Mouse (Mus musculus): ENCODE results near the gene Arr3. TPM values are rescaled to one million over a fixed set of nuclear protein-coding genes. Genes with fewer than 3 reads are reported as not detected.

Gene Arr3
- polyA plus RNA-seq, 1 experiment, result not detected

Other genes starting within 250 kb of the Arr3 start
- not detected in 2 replicates for gene Otud6a, start 176.5 kb upstream of the Arr3 start, polyA plus RNA-seq (2012; rRNA removed)
- 0.59 and 0.72 TPM in 2 replicates for gene Awat2, start 162.8 kb upstream of the Arr3 start, polyA plus RNA-seq (2012; rRNA removed)
- 27.2 and 32.9 TPM in 2 replicates for gene Igbp1, start 111.2 kb upstream of the Arr3 start, polyA plus RNA-seq (2012; rRNA removed)
- gene Dgat2l6, start 80.7 kb upstream of the Arr3 start, polyA plus RNA-seq (2012; rRNA removed), result not detected in 2 replicates
- not detected in 2 replicates for gene Awat1, start 33.2 kb upstream of the Arr3 start, polyA plus RNA-seq (2012; rRNA removed)
- gene P2ry4, start 10.6 kb upstream of the Arr3 start, polyA plus RNA-seq (2012; rRNA removed), result 4.1 and 10.4 TPM in 2 replicates
- 3.1 and 3.9 TPM in 2 replicates for gene Kif4, start 20.2 kb downstream of the Arr3 start, polyA plus RNA-seq (2012; rRNA removed)
- gene Pdzd11, start 21.1 kb downstream of the Arr3 start, polyA plus RNA-seq (2012; rRNA removed), result 24.8 and 30.5 TPM in 2 replicates
- 9.7 and 42.6 TPM in 2 replicates for gene Gdpd2, start 124.4 kb downstream of the Arr3 start, polyA plus RNA-seq (2012; rRNA removed)
- gene Dlg3, start 162.2 kb downstream of the Arr3 start, polyA plus RNA-seq (2012; rRNA removed), result 24.1 and 52.2 TPM in 2 replicates